Mouse (Mus musculus): ENCODE measurements around the gene Rap1a. TPM values are rescaled to one million over a fixed set of nuclear protein-coding genes. Genes with fewer than 3 reads are reported as not detected.

Gene Rap1a
- total and polyA plus RNA-seq, 3 experiments = 32.3 to 64.5 TPM; not detected in 1

DNA sequence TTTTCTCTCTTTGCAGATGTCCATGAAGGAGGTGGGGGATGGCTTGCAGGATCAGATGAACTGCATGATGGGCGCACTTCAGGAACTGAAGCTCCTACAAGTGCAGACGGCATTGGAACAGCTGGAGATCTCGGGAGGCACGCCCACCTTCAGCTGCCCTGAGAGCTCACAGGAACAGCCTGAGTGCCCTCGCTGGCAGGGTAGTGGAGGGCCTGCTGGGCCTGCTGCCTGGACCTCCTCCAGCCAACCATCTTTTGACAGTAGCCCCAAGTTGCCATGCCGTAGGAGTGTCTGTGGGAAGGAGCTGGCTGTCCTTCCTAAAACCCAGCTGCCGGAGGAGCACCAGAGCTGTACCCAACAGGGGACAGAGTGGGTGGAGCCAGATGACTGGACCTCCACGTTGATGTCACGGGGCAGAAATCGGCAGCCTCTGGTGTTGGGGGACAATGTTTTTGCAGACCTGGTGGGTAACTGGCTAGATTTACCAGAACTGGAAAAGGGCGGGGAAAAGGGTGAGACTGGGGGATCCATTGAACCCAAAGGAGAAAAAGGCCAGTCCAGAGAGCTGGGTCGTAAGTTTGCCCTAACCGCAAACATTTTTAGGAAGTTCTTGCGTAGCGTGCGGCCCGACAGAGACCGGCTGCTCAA, 84.7 kb downstream of the Rap1a start:
- no peaks in the 10 kb centered on the region for H3K36me3 ChIP-seq (ENCODE audit: control insufficient read depth in 1 of 2, insufficient read depth in 2 of 2, low read length in 2 of 2)
- DNase-seq (ENCODE audit: low read depth, low spot score) = no peak
- no peak overlapping the region for H3K4me3 ChIP-seq (ENCODE audit: control insufficient read depth in 1 of 2, insufficient read depth in 1 of 2, low read depth in 2 of 2, low read length in 2 of 2)
- H3K27me3 ChIP-seq (ENCODE audit: control insufficient read depth in 1 of 2, insufficient read depth in 2 of 2, low read length in 2 of 2) = no peaks in the 10 kb centered on the region
- no peak overlapping the region for H3K27ac ChIP-seq (ENCODE audit: control insufficient read depth, low read depth, low read length)
- H3K4me1 ChIP-seq (ENCODE audit: control insufficient read depth in 1 of 2, insufficient read depth in 2 of 2, low read length in 2 of 2) = no peaks in the 10 kb centered on the region
- no peak overlapping the region for H3K9ac ChIP-seq (ENCODE audit: control insufficient read depth, low read depth, low read length, poor library complexity, severe bottlenecking)
- no peaks in the 10 kb centered on the region for H3K79me2 ChIP-seq (ENCODE audit: control insufficient read depth, insufficient read depth, low read length, poor library complexity)
- no peak for TF ChIP-seq ZKSCAN1 (IDR thresholded peaks at IDR 0.05; ENCODE audit: low read depth, low read length)
- no peak for TF ChIP-seq RAD21 (IDR thresholded peaks at IDR 0.05; ENCODE audit: low read depth, low read length)
- no peak for TF ChIP-seq NELFE (IDR thresholded peaks at IDR 0.05; ENCODE audit: low read depth, low read length)
- TF ChIP-seq TBP (IDR thresholded peaks at IDR 0.05; ENCODE audit: low read depth, low read length) = no peak
- TF ChIP-seq ZC3H11A (IDR thresholded peaks at IDR 0.05; ENCODE audit: low read depth, low read length) = no peak
- H3K9me3 ChIP-seq (replicated peaks; ENCODE audit: insufficient read depth, low read length) = no peaks in the 10 kb centered on the region

DNA sequence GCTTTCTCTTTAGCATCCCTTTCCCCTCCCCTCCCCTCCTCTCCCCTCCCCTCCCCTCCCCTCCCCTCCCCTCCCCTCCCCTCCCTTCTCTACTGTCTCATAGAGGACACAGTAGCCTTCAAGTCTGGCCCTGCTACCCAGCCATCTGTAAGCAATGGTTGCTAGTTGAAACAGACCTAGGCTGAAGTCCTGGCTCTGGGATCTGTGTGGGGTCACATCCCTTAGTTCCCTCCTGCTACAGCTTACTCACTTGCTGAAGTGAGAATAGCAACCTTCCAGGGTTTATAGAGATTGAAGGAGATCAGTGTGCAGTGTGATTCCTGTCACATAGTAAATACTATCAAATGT, 86.3 kb downstream of the Rap1a start:
- H3K9ac ChIP-seq (ENCODE audit: control insufficient read depth, low read depth, low read length, poor library complexity, severe bottlenecking) = no peak overlapping the region
- H3K4me1 ChIP-seq (ENCODE audit: control insufficient read depth in 1 of 2, insufficient read depth in 2 of 2, low read length in 2 of 2) = peaks cover 0 to 2% of the 10 kb centered on the region in 2 experiments; a peak in 1 of 4 replicates
- no peak for DNase-seq (ENCODE audit: low read depth, low spot score)
- H3K79me2 ChIP-seq (ENCODE audit: control insufficient read depth, insufficient read depth, low read length, poor library complexity) = no peaks in the 10 kb centered on the region
- no peaks in the 10 kb centered on the region for H3K36me3 ChIP-seq (ENCODE audit: control insufficient read depth in 1 of 2, insufficient read depth in 2 of 2, low read length in 2 of 2)
- H3K27me3 ChIP-seq (ENCODE audit: control insufficient read depth in 1 of 2, insufficient read depth in 2 of 2, low read length in 2 of 2) = no peaks in the 10 kb centered on the region
- H3K9me3 ChIP-seq (replicated peaks; ENCODE audit: insufficient read depth, low read length) = no peaks in the 10 kb centered on the region
- H3K4me3 ChIP-seq (ENCODE audit: control insufficient read depth in 1 of 2, insufficient read depth in 1 of 2, low read depth in 2 of 2, low read length in 2 of 2) = no peak overlapping the region
- H3K27ac ChIP-seq (ENCODE audit: control insufficient read depth, low read depth, low read length) = no peak overlapping the region
- TF ChIP-seq KAT2A (conservative IDR thresholded peaks at IDR 0.05; ENCODE audit: low read depth, low read length) (no peak), ELF1 (IDR thresholded peaks at IDR 0.05; ENCODE audit: low read depth, low read length) (no peak), MAFK (IDR thresholded peaks at IDR 0.05; ENCODE audit: borderline replicate concordance, low read depth, low read length) (no peak), JUND (IDR thresholded peaks at IDR 0.05; ENCODE audit: low read depth, low read length) (no peak), UBTF (IDR thresholded peaks at IDR 0.05; ENCODE audit: borderline replicate concordance, insufficient read depth, low read depth, low read length) (no peak), CHD1 (IDR thresholded peaks at IDR 0.05; ENCODE audit: low read depth, low read length) (no peak), TAL1 (IDR thresholded peaks at IDR 0.05; ENCODE audit: low read length) (no peak), HCFC1 (IDR thresholded peaks at IDR 0.05; ENCODE audit: low read depth, low read length) (no peak), SIN3A (IDR thresholded peaks at IDR 0.05; ENCODE audit: low read length) (no peak), POLR2AphosphoS2 (IDR thresholded peaks at IDR 0.05; ENCODE audit: low read length) (no peak), ETS1 (IDR thresholded peaks at IDR 0.05; ENCODE audit: low read depth, low read length) (no peak), ZMIZ1 (IDR thresholded peaks at IDR 0.05; ENCODE audit: low read depth, low read length) (no peak), POLR2AphosphoS5 (IDR thresholded peaks at IDR 0.05; ENCODE audit: borderline replicate concordance, low read depth, low read length) (no peak)

Data from MEL (cell line).